Mouse (Mus musculus): ENCODE results near the gene Tex21.

- TF ChIP-seq CTCF (IDR thresholded peaks at IDR 0.05): no peak
- no peak for TF ChIP-seq EP300 (IDR thresholded peaks at IDR 0.05)
These were observed 50.4 kb downstream of the Tex21 start for GRCm38 (mm10) chr12:76195912-76196708.
